Comparison of ENCODE assay signal across 23 mouse cellular contexts in genomic region chr12:78077285-78077684, GRCm38 (mm10).
DNase-seq lines count a peak whose midpoint lies in the region; ATAC-seq and TF ChIP-seq lines count a peak whose summit lies in the region.
"Had no signal": no experiment of that assay in that cellular context is flagged by ENCODE, and none has a peak within 500 bp of the region (broad histone marks: within the 10 kb centered on the region; RNA-seq: fewer than 3 reads in every experiment).

No protein-coding gene starts in this region.

- 49% methylated on average over 5 of the region's 5 CpGs for WGBS in midbrain, embryonic 14.5 days
- 46% methylated on average over 5 of the region's 5 CpGs for WGBS in midbrain, embryonic 13.5 days

- peak; percentile 31 for DNase-seq in gastrocnemius, adult 2 months
- DNase-seq in gastrocnemius, postnatal 36 days: no peak
- DNase-seq in left cerebral cortex, postnatal 4 days: peak; percentile 14
- DNase-seq in left cerebral cortex, adult 9 months (ENCODE audit: low spot score in 2 of 2): no peak
- no peak for DNase-seq in midbrain, embryonic 14.5 days
- no peak for DNase-seq in layer of hippocampus, adult 8-10 months (ENCODE audit: low spot score in 2 of 2)
- DNase-seq: adrenal gland, postnatal 25 days; B cell, adult 2 months; cerebellum, adult 11-12 months; cerebellum, postnatal 25 days; kidney, adult 9 months; kidney, postnatal 25 days; right cerebral cortex, postnatal 14 days; thymus, adult 18-20 months; thymus, postnatal 4 days had no signal

- H3K9ac ChIP-seq in midbrain, embryonic 14.5 days (replicated peaks; ENCODE audit: low read length): no peak overlapping the region
- H3K9ac ChIP-seq in midbrain, embryonic 13.5 days (replicated peaks): no peak overlapping the region
- H3K9ac ChIP-seq: forebrain, embryonic 13.5 days; hindbrain, embryonic 13.5 days; intestine, embryonic 15.5 days; liver, embryonic 14.5 days; midbrain, embryonic 15.5 days; stomach, embryonic 15.5 days had no signal

- no peaks in the 10 kb centered on the region for H3K9me3 ChIP-seq in midbrain, embryonic 14.5 days (ENCODE audit: control insufficient read depth, low read length)
- no peaks in the 10 kb centered on the region for H3K9me3 ChIP-seq in midbrain, embryonic 13.5 days
- H3K9me3 ChIP-seq: forebrain, embryonic 13.5 days; hindbrain, embryonic 13.5 days; intestine, embryonic 15.5 days; midbrain, embryonic 15.5 days; stomach, embryonic 15.5 days had no signal

- no peaks in the 10 kb centered on the region for H3K27me3 ChIP-seq in midbrain, embryonic 14.5 days (ENCODE audit: control insufficient read depth, insufficient read depth, low read length)
- H3K27me3 ChIP-seq in midbrain, embryonic 13.5 days: 0 out of 2 replicates have a peak, but pooled peaks cover 3% of the 10 kb centered on the region
- H3K27me3 ChIP-seq: forebrain, embryonic 13.5 days; hindbrain, embryonic 13.5 days; intestine, embryonic 15.5 days; midbrain, embryonic 15.5 days; stomach, embryonic 15.5 days had no signal

- no peak overlapping the region for H3K4me3 ChIP-seq in gastrocnemius, adult 2 months
- no peak overlapping the region for H3K4me3 ChIP-seq in midbrain, embryonic 14.5 days (replicated peaks; ENCODE audit: low read depth, low read length)
- no peak overlapping the region for H3K4me3 ChIP-seq in midbrain, embryonic 13.5 days (replicated peaks)
- H3K4me3 ChIP-seq: erythroblast, embryonic 14.5 days; forebrain, embryonic 13.5 days; hindbrain, embryonic 13.5 days; intestine, embryonic 15.5 days; midbrain, embryonic 15.5 days; stomach, embryonic 15.5 days had no signal

- no peak overlapping the region for H3K27ac ChIP-seq in gastrocnemius, adult 2 months
- 0 out of 2 replicates have a peak overlapping the region, but pooled peaks have one; percentile 45 for H3K27ac ChIP-seq in midbrain, embryonic 14.5 days (replicated peaks; ENCODE audit: low read depth, low read length)
- no peak overlapping the region for H3K27ac ChIP-seq in midbrain, embryonic 13.5 days
- H3K27ac ChIP-seq: forebrain, embryonic 13.5 days; hindbrain, embryonic 13.5 days; intestine, embryonic 15.5 days; liver, embryonic 14.5 days; midbrain, embryonic 15.5 days; stomach, embryonic 15.5 days had no signal

- H3K4me2 ChIP-seq in midbrain, embryonic 14.5 days (ENCODE audit: low read length): no peak overlapping the region
- no peak overlapping the region for H3K4me2 ChIP-seq in midbrain, embryonic 13.5 days (replicated peaks)
- H3K4me2 ChIP-seq: forebrain, embryonic 13.5 days; hindbrain, embryonic 13.5 days; intestine, embryonic 15.5 days; midbrain, embryonic 15.5 days; stomach, embryonic 15.5 days had no signal

- intact Hi-C loops in gastrocnemius, adult 2 months (cut with DNase I): no loop called here
- intact Hi-C loops in gastrocnemius, postnatal 36 days (cut with DNase I): no loop called here
- intact Hi-C loops in left cerebral cortex, postnatal 4 days (cut with DNase I): no loop called here

- no peak for TF ChIP-seq CTCF in gastrocnemius, adult 2 months (IDR thresholded peaks at IDR 0.05)

- ATAC-seq in midbrain, embryonic 14.5 days (ENCODE audit: low FRiP score, low TSS enrichment): no peak
- no peak for ATAC-seq in midbrain, embryonic 13.5 days
- ATAC-seq: forebrain, embryonic 13.5 days; intestine, embryonic 15.5 days; midbrain, embryonic 15.5 days had no signal

- H3K4me1 ChIP-seq in midbrain, embryonic 14.5 days (ENCODE audit: control insufficient read depth, insufficient read depth, low read length): peaks cover 4% of the 10 kb centered on the region; the same call in 1 of the 2 replicates
- peaks cover 4% of the 10 kb centered on the region for H3K4me1 ChIP-seq in midbrain, embryonic 13.5 days (replicated peaks)
- H3K4me1 ChIP-seq: forebrain, embryonic 13.5 days; intestine, embryonic 15.5 days; stomach, embryonic 15.5 days had no signal

- no peaks in the 10 kb centered on the region for H3K36me3 ChIP-seq in midbrain, embryonic 14.5 days (ENCODE audit: control insufficient read depth, insufficient read depth, low read length)
- no peaks in the 10 kb centered on the region for H3K36me3 ChIP-seq in midbrain, embryonic 13.5 days
- H3K36me3 ChIP-seq: hindbrain, embryonic 13.5 days; intestine, embryonic 15.5 days; midbrain, embryonic 15.5 days; stomach, embryonic 15.5 days had no signal

Comparison
In these comparisons a context has a peak if more than half of its experiments do, and no peak if none do; other contexts are left out.
1. DNase-seq: peak in gastrocnemius, adult 2 months (single experiment) and left cerebral cortex, postnatal 4 days (single experiment); none in gastrocnemius, postnatal 36 days (0 of 2), left cerebral cortex, adult 9 months (0 of 2), midbrain, embryonic 14.5 days (single experiment) and layer of hippocampus, adult 8-10 months (0 of 2).